Mouse (Mus musculus): ENCODE measurements around the gene Slc26a10. TPM values are rescaled to one million over a fixed set of nuclear protein-coding genes. Genes with fewer than 3 reads are reported as not detected.

The Slc26a10 gene
- polyA plus RNA-seq, 1 experiment = 0.85 TPM

DNA sequence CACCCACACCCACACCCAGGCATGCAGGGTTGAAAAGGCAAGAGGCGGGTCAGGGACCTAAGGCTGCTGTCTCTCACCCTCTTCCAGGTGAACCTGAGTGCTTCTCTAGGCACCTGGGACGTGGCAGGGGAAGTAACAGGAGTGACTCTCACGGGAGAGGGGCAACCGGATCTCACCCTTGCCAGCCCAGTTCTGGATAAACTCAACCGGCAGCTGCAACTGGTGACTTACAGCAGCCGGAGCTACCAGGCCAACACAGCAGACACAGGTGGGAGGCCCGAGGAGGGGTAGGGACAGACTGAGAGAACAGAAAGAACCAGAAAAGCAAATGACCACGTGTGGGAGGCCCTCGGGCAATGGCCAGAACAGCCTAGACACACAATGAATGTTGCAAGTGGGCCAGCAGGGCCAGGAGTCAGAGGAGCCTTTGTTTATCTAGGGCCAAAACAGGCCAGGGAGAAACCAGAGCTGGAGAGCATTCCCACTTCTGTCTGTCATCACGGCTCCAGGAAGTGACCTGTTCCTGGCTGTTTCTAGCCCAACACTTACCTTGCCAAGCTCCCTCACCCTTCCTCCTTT, 12.7 kb downstream of the Slc26a10 start:
- WGBS = 11% methylated on average over 10 of the region's 10 CpGs
- Histone ChIP-seq H3K27me3 (ENCODE audit: control insufficient read depth, insufficient read depth, low read length) (no peaks in the 10 kb centered on the region), H3K4me1 (ENCODE audit: control insufficient read depth, insufficient read depth, insufficient read length, low read length) (peaks cover 21% of the 10 kb centered on the region), H3K27ac (ENCODE audit: insufficient read depth, low read depth, low read length) (peak overlapping the region; percentile 94), H3K4me3 (ENCODE audit: low read depth, low read length) (peak overlapping the region; percentile 76), H3K36me3 (ENCODE audit: control insufficient read depth, insufficient read depth, low read length) (peaks cover 44% of the 10 kb centered on the region)
- no peak for TF ChIP-seq POLR2A (IDR thresholded peaks at IDR 0.05; ENCODE audit: low read depth, low read length)
- no peak for TF ChIP-seq CTCF (IDR thresholded peaks at IDR 0.05; ENCODE audit: extremely low read depth, insufficient read length, insufficient replicate concordance, low read depth, low read length)

DNA sequence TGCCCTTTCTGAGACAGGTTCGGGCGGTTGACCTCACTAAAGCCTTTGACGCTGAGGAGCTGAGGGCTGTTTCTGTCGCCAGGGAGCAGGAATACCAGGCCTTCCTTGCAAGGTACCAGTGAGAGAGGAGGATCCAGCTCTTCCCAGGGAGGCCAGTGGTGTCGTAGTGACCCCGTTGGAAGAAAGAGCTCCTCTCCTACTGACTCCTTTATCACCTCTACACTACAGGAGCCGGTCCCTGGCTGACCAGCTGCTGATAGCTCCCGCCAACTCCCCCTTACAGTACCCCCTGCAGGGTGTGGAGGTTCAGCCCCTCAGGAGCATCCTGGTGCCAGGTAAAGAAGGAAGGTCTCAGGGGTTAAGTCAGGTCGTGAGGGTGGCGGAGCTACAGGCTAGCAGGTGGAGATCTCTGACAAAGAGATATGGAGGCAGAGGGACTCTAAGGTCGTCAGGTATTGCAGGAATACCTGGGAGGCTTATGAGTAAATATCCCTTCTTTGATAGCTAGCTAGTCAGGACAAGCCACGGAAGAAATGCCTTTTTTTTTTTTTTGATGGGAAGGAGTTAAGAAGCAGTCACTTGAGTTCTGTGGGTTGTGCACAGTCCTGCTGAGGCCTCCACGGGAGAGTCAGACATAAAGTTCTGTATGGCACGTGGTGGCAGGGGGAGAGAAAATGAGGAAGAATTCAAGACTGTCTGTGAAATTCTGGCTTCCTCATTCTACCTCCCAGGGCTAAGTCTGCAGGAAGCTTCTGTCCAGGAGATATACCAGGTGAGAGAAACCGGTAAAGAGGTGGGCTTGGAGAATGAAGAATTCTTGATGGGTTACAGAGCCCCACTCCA, 13.5 kb downstream of the Slc26a10 start:
- H3K27ac ChIP-seq (ENCODE audit: insufficient read depth, low read depth, low read length) = peak overlapping the region; percentile 94
- no peaks in the 10 kb centered on the region for H3K27me3 ChIP-seq (ENCODE audit: control insufficient read depth, insufficient read depth, low read length)
- TF ChIP-seq CTCF (IDR thresholded peaks at IDR 0.05; ENCODE audit: extremely low read depth, insufficient read length, insufficient replicate concordance, low read depth, low read length) (no peak), POLR2A (IDR thresholded peaks at IDR 0.05; ENCODE audit: low read depth, low read length) (0 out of 2 replicates have a peak, but pooled peaks have one; percentile 26)
- H3K36me3 ChIP-seq (ENCODE audit: control insufficient read depth, insufficient read depth, low read length) = peaks cover 40% of the 10 kb centered on the region
- 15% methylated on average over 15 of the region's 15 CpGs for WGBS
- peaks cover 21% of the 10 kb centered on the region for H3K4me1 ChIP-seq (ENCODE audit: control insufficient read depth, insufficient read depth, insufficient read length, low read length)
- H3K4me3 ChIP-seq (ENCODE audit: low read depth, low read length) = peak overlapping the region; percentile 76

DNA sequence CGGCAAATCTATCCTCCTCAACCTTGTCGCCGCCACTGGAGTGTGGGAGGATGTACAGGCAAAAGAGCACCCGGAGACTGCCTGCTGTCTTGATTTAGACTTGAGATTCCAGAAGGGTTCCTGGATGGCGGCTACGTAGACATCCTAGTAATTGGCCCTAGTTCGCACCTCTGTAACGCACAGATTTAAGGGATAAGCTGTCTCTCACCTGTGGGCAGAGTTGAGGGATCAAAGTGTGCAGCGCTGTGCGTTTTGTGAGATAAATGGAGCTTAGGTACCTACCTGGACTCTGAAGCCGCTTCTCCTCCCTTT, 14.1 kb downstream of the Slc26a10 start:
- no peaks in the 10 kb centered on the region for H3K27me3 ChIP-seq (ENCODE audit: control insufficient read depth, insufficient read depth, low read length)

DNA sequence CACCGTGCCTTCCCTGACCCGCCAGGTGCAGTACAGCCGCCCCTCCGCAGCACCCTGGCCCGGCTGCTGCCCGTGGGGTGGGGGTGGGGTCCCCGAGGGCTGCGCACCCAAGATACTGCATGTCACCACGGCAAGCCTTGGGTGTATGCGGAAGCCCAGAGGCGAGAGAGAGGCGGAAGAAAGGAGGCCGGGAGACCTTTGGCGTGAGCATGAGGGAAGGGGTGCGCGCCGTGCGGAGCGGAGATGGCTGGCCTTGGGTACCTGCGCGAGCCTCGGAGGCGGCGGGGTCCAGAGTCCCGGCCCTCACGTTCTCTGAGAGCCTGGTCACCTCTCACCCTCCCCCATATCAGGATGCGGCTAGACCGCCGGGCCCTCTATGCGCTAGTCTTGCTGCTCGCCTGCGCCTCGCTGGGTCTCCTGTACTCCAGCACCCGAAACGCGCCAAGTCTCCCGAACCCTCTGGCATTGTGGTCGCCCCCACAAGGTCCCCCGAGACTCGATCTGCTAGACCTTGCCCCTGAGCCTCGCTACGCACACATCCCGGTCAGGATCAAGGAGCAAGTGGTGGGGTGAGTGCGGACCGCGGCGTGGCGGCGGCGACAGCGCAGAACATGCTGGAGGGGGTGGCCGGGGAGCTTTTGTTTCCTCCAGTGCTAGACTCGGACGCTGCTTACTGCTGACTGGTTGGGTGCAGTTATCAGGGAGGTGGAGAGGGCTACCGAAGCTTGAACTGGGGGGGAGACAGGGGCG, 14.6 kb downstream of the Slc26a10 start:
- peak overlapping the region; percentile 76 for H3K4me3 ChIP-seq (ENCODE audit: low read depth, low read length)
- H3K27me3 ChIP-seq (ENCODE audit: control insufficient read depth, insufficient read depth, low read length) = no peaks in the 10 kb centered on the region
- under 1% methylated on average over 56 of the region's 56 CpGs for WGBS
- peak overlapping the region; percentile 94 for H3K27ac ChIP-seq (ENCODE audit: insufficient read depth, low read depth, low read length)
- no peak for TF ChIP-seq CTCF (IDR thresholded peaks at IDR 0.05; ENCODE audit: extremely low read depth, insufficient read length, insufficient replicate concordance, low read depth, low read length)
- peak; percentile 77; the same call in 1 of the 2 replicates for TF ChIP-seq POLR2A (IDR thresholded peaks at IDR 0.05; ENCODE audit: low read depth, low read length)
- H3K36me3 ChIP-seq (ENCODE audit: control insufficient read depth, insufficient read depth, low read length) = peaks cover 28% of the 10 kb centered on the region
- peaks cover 18% of the 10 kb centered on the region for H3K4me1 ChIP-seq (ENCODE audit: control insufficient read depth, insufficient read depth, insufficient read length, low read length)

More for the DNA sequence above, 14.1 kb downstream of the Slc26a10 start:
- TF ChIP-seq CTCF (IDR thresholded peaks at IDR 0.05; ENCODE audit: extremely low read depth, insufficient read length, insufficient replicate concordance, low read depth, low read length) (no peak), POLR2A (IDR thresholded peaks at IDR 0.05; ENCODE audit: low read depth, low read length) (no peak)
- 7% methylated on average over 11 of the region's 11 CpGs for WGBS
- peak overlapping the region; percentile 94 for H3K27ac ChIP-seq (ENCODE audit: insufficient read depth, low read depth, low read length)
- peaks cover 21% of the 10 kb centered on the region for H3K4me1 ChIP-seq (ENCODE audit: control insufficient read depth, insufficient read depth, insufficient read length, low read length)
- peaks cover 34% of the 10 kb centered on the region for H3K36me3 ChIP-seq (ENCODE audit: control insufficient read depth, insufficient read depth, low read length)
- H3K4me3 ChIP-seq (ENCODE audit: low read depth, low read length) = peak overlapping the region; percentile 76

DNA sequence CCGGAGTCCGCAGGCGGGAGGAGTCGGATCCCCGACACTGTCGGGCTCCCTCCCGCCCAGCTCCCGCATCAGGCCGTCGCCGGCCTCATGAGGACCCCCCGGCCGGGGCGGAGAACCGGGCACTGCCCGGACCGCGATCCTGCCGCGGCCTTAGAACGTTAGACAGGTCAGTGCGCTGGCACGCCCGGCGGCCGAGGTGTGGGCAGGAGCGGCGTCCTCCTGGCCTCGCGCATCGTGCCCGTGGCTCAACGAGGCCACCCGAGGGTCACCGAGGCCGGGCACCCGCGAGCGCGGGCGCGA, 15.1 kb downstream of the Slc26a10 start:
- under 1% methylated on average over 40 of the region's 42 CpGs for WGBS

DNA sequence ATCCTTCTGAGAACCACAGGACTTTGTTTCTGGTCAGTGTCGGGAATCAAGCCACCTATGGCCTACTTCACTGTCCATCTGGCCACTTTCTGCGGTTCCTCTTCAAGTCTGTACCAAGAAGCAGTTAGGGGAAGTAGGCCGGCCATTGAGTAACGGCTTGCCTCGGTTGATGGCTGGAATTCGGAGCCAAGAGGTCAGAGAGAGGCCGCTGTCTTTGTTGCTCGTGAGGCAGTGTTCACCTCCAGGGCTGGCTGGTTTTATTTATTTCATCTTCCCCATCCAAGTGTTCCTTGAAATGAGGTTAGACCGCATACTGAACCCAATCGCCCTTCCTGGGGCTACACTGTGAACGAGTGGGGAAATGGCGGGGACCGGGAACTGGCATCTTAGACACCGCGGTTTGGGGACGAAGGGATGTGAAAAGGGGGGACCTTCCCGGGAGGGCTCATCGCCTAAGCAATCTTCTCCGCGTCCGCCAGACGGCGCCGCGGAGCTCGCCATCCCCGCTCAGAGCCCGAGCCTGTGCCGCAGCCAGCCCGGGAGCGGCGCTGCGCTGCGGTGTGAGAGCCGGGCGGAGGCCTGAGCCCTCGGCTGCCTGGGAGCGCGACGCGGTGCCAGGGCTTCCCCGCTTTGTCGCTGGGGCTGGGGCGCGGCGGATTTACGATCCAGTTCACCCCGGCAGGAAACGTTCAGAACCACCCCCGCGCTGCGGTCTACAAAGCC, 15.7 kb downstream of the Slc26a10 start, which contains the start of gene B4galnt1:
B4galnt1 (plus strand) TSS at position 595 of the 723 bp plus-strand sequence.
- Histone ChIP-seq H3K27ac (ENCODE audit: insufficient read depth, low read depth, low read length) (peak within 1 kb of the TSS; percentile 94), H3K36me3 (ENCODE audit: control insufficient read depth, insufficient read depth, low read length) (peaks cover 18% of the 10 kb centered on the region), H3K4me1 (ENCODE audit: control insufficient read depth, insufficient read depth, insufficient read length, low read length) (peaks cover 11% of the 10 kb centered on the region; the same call in 1 of the 2 replicates), H3K27me3 (ENCODE audit: control insufficient read depth, insufficient read depth, low read length) (no peaks in the 10 kb centered on the region), H3K4me3 (ENCODE audit: low read depth, low read length) (peak within 1 kb of the TSS; percentile 76)
- 2% methylated on average over 52 of the region's 52 CpGs for WGBS
- TF ChIP-seq CTCF (IDR thresholded peaks at IDR 0.05; ENCODE audit: extremely low read depth, insufficient read length, insufficient replicate concordance, low read depth, low read length) (peak; percentile 97), POLR2A (IDR thresholded peaks at IDR 0.05; ENCODE audit: low read depth, low read length) (peak; percentile 84)

More for the DNA sequence above, 15.1 kb downstream of the Slc26a10 start:
- TF ChIP-seq POLR2A (IDR thresholded peaks at IDR 0.05; ENCODE audit: low read depth, low read length) (no peak), CTCF (IDR thresholded peaks at IDR 0.05; ENCODE audit: extremely low read depth, insufficient read length, insufficient replicate concordance, low read depth, low read length) (no peak)
- Histone ChIP-seq H3K4me3 (ENCODE audit: low read depth, low read length) (peak overlapping the region; percentile 76), H3K27me3 (ENCODE audit: control insufficient read depth, insufficient read depth, low read length) (no peaks in the 10 kb centered on the region), H3K27ac (ENCODE audit: insufficient read depth, low read depth, low read length) (peak overlapping the region; percentile 94), H3K4me1 (ENCODE audit: control insufficient read depth, insufficient read depth, insufficient read length, low read length) (peaks cover 14% of the 10 kb centered on the region), H3K36me3 (ENCODE audit: control insufficient read depth, insufficient read depth, low read length) (peaks cover 23% of the 10 kb centered on the region)
